Mouse (Mus musculus) liver, embryonic 12.5 days (tissue): ENCODE data around the gene Heatr9. TPM values are rescaled to one million over a fixed set of nuclear protein-coding genes. Genes with fewer than 3 reads are reported as not detected.

ENCODE experiments used
- ATAC-seq: fragments of 200-750 bp; cut with Nextera tagmentation; 2 replicates; pipeline ENCODE4 v1.8.0; 2017; ENCODE audit warnings: moderate number of reproducible peaks, mild to moderate bottlenecking, moderate library complexity
- H3K27ac ChIP-seq: fragments of 300-500 bp; sonication (generic); 2 replicates; pipeline ENCODE4 v1.5.1; 2016; ENCODE audit warnings: mild to moderate bottlenecking
- H3K27me3 ChIP-seq: fragments of 300-500 bp; sonication (generic); replicated peaks from 2 replicates; pipeline ENCODE4 v1.6.1; 2016; ENCODE audit warnings: mild to moderate bottlenecking, moderate library complexity
- H3K36me3 ChIP-seq: fragments of 300-500 bp; sonication (generic); 2 replicates; pipeline ENCODE4 v1.6.1; 2016; ENCODE audit warnings: mild to moderate bottlenecking, moderate library complexity
- H3K4me1 ChIP-seq: fragments of 300-500 bp; sonication (generic); 2 replicates; pipeline ENCODE4 v1.6.1; 2016
- H3K4me2 ChIP-seq: fragments of 300-500 bp; sonication (generic); 2 replicates; pipeline ENCODE4 v1.6.1; 2016; ENCODE audit warnings: mild to moderate bottlenecking, moderate library complexity
- H3K4me3 ChIP-seq: fragments of 300-500 bp; sonication (generic); 2 replicates; pipeline ENCODE4 v1.5.1; 2016; ENCODE audit warnings: mild to moderate bottlenecking, moderate library complexity
- H3K9ac ChIP-seq: fragments of 300-500 bp; sonication (generic); 2 replicates; pipeline ENCODE4 v1.6.1; 2016; ENCODE audit warnings: mild to moderate bottlenecking, moderate library complexity
- H3K9me3 ChIP-seq: fragments of 300-500 bp; sonication (generic); replicated peaks from 2 replicates; pipeline ENCODE4 v1.6.1; 2016; ENCODE audit warnings: mild to moderate bottlenecking, moderate library complexity
- WGBS: fragments of 180-500 bp; shearing (Covaris S2); methylation state at CpG from one replicate; pipeline ENCODE4 v1.1.7; 2016; ENCODE audit not compliant: insufficient replicate concordance; 5-methylcytosine and 5-hydroxymethylcytosine counted together
- polyA plus RNA-seq: library from polyadenylated mRNA; unstranded; fragments of >200 nt; fragmentation: Nextera tagmentation; extraction: Ambion mirVana; gene quantifications from 2 replicates; pipeline ENCODE4 v1.2.1, GENCODE M21; 2016

The Heatr9 gene
- polyA plus RNA-seq, 1 experiment from 2014 or later = not detected

DNA sequence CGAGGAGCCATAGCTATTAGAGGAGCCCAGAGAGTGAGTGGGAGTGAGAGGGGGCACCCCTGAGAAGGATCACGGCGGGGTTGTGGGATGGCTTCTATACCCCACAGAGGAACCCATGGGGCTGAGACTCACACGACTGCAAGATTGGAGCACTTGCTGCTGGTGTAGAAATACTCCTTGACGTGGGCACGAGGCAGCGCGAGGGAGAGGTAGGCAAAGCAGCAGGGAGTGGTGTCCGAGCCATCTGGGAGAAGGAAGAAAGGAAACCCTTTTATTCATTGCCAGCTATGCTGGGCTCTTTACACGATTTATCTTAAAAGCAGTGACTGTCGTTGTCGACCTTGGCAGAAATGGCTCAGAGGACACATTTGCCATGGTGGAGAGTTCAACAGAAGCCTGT, 7.0 kb upstream of the Heatr9 start:
- Histone ChIP-seq H3K4me2 (no peak overlapping the region), H3K4me1 (no peaks in the 10 kb centered on the region), H3K9ac (no peak overlapping the region), H3K4me3 (no peak overlapping the region), H3K27me3 (no peaks in the 10 kb centered on the region), H3K9me3 (no peaks in the 10 kb centered on the region), H3K36me3 (no peaks in the 10 kb centered on the region), H3K27ac (no peak overlapping the region)
- ATAC-seq = no peak
- WGBS = 61% methylated on average over 12 of the region's 12 CpGs

GRCm38 (mm10) chr11:83518371-83518770, 3.6 kb downstream of the Heatr9 start:
- H3K9me3 ChIP-seq = no peaks in the 10 kb centered on the region
- no peak overlapping the region for H3K27ac ChIP-seq
- no peak overlapping the region for H3K9ac ChIP-seq
- no peaks in the 10 kb centered on the region for H3K27me3 ChIP-seq
- ATAC-seq = no peak
- WGBS = 57% methylated on average over 6 of the region's 6 CpGs
- no peaks in the 10 kb centered on the region for H3K4me1 ChIP-seq
- no peak overlapping the region for H3K4me2 ChIP-seq
- H3K4me3 ChIP-seq = no peak overlapping the region
- H3K36me3 ChIP-seq = no peaks in the 10 kb centered on the region

DNA sequence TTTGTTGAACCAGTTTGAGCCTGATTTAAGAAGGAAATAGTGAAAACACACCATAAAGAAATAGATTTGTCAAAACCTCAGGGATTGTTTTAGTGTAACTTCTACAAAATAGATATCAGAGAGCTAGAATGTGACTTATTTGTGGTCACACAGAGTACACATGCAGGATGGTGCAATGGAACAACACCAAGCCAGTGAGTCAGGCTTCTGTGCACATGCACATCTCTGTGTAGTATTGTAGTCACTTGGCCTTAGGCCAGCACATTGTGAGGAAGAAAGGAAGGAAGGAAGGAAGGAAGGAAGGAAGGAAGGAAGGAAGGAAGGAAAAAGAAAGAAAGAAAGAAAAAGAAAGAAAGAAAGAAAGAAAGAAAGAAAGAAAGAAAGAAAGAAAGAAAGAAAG, 4.8 kb downstream of the Heatr9 start:
- Histone ChIP-seq H3K27me3 (no peaks in the 10 kb centered on the region), H3K9ac (no peak overlapping the region)
- no peak for ATAC-seq

GRCm38 (mm10) chr11:83509521-83509920, 12.5 kb downstream of the Heatr9 start:
- H3K27ac ChIP-seq = no peak overlapping the region
- H3K4me3 ChIP-seq = no peak overlapping the region
- H3K36me3 ChIP-seq = peaks cover 33% of the 10 kb centered on the region
- no peaks in the 10 kb centered on the region for H3K27me3 ChIP-seq
- no peaks in the 10 kb centered on the region for H3K9me3 ChIP-seq
- H3K4me2 ChIP-seq = no peak overlapping the region
- ATAC-seq = no peak
- H3K4me1 ChIP-seq = no peaks in the 10 kb centered on the region
- no peak overlapping the region for H3K9ac ChIP-seq

More for the DNA sequence above, 4.8 kb downstream of the Heatr9 start:
- H3K27ac ChIP-seq = no peak overlapping the region
- no peak overlapping the region for H3K4me3 ChIP-seq
- no peaks in the 10 kb centered on the region for H3K4me1 ChIP-seq
- no peaks in the 10 kb centered on the region for H3K36me3 ChIP-seq
- no peaks in the 10 kb centered on the region for H3K9me3 ChIP-seq
- H3K4me2 ChIP-seq = no peak overlapping the region

DNA sequence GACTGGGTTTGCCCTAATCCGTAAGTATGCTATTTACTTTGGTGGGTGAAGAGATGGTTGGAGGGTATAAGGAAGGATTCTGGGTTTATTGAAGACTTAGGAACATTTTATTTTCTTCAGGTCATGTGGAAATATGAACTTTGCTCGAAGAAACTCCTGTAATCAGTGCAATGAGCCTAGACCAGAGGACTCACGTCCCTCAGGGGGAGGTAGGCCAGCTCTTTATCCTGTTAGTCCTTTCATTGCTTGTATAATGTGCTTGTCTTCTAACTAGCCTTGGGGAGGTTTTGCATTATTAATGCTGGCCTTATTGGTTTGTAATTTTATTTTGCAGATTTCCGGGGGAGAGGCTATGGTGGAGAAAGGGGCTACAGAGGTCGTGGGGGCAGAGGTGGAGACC, 17.7 kb downstream of the Heatr9 start:
- Histone ChIP-seq H3K4me3 (no peak overlapping the region), H3K36me3 (peaks cover 77% of the 10 kb centered on the region), H3K4me1 (no peaks in the 10 kb centered on the region), H3K27ac (no peak overlapping the region), H3K27me3 (no peaks in the 10 kb centered on the region), H3K9me3 (no peaks in the 10 kb centered on the region), H3K9ac (no peak overlapping the region), H3K4me2 (no peak overlapping the region)
- 88% methylated on average over 5 of the region's 5 CpGs for WGBS
- ATAC-seq = no peak

- Histone ChIP-seq H3K27me3 (no peaks in the 10 kb centered on the region), H3K4me2 (no peak overlapping the region), H3K4me1 (no peaks in the 10 kb centered on the region), H3K27ac (no peak overlapping the region), H3K4me3 (no peak overlapping the region), H3K9ac (no peak overlapping the region), H3K9me3 (no peaks in the 10 kb centered on the region), H3K36me3 (peaks cover 72% of the 10 kb centered on the region)
- no peak for ATAC-seq
- WGBS = 87% methylated on average over 2 of the region's 2 CpGs
These were observed 26.4 kb downstream of the Heatr9 start for GRCm38 (mm10) chr11:83495571-83495970.

DNA sequence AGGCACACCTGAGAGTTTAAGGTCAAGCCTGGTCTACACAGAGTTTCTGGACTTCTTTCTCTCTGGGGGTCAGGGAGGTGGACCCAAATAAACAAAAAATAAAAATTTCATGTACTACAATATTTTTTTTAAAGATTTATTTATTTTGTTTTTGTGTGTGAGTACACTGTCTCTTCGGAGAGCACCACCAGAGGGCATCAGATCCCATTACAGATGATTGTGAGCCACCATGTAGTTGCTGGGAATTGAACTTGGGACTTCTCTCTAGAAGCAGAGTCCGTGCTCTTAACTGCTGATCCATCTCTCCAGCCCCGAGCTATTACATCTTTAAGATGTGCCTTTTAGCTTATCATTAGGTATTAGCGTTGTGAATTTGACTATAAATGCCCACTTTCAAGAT, 30.5 kb downstream of the Heatr9 start:
- Histone ChIP-seq H3K4me2 (no peak overlapping the region), H3K9me3 (no peaks in the 10 kb centered on the region), H3K4me3 (no peak overlapping the region), H3K27ac (no peak overlapping the region), H3K27me3 (no peaks in the 10 kb centered on the region), H3K9ac (no peak overlapping the region), H3K4me1 (no peaks in the 10 kb centered on the region), H3K36me3 (peaks cover 68% of the 10 kb centered on the region)
- WGBS = 69% methylated on average over 4 of the region's 4 CpGs
- no peak for ATAC-seq

- H3K27me3 ChIP-seq = peaks cover 14% of the 10 kb centered on the region; the same call in 1 of the 2 replicates
- H3K36me3 ChIP-seq = peaks cover 26% of the 10 kb centered on the region
- H3K9me3 ChIP-seq = no peaks in the 10 kb centered on the region
- peak; percentile 68 for ATAC-seq
- peak overlapping the region; percentile 84 for H3K27ac ChIP-seq
- peak overlapping the region; percentile 95 for H3K9ac ChIP-seq
- H3K4me3 ChIP-seq = peak overlapping the region; percentile 95
- H3K4me2 ChIP-seq = peak overlapping the region; percentile 84
- peaks cover 33% of the 10 kb centered on the region for H3K4me1 ChIP-seq
- under 1% methylated on average over 45 of the region's 52 CpGs for WGBS
These were observed 48.5 kb downstream of the Heatr9 start for GRCm38 (mm10) chr11:83473235-83474016.

- peak; percentile 96 for ATAC-seq
- Histone ChIP-seq H3K27ac (peak within 1 kb of the TSS; percentile 84), H3K4me2 (peak within 1 kb of the TSS; percentile 84), H3K36me3 (peaks cover 19% of the 10 kb centered on the region), H3K9ac (peak within 1 kb of the TSS; percentile 95), H3K4me3 (peak within 1 kb of the TSS; percentile 95), H3K9me3 (no peaks in the 10 kb centered on the region), H3K27me3 (peaks cover 18% of the 10 kb centered on the region; the same call in 1 of the 2 replicates), H3K4me1 (peaks cover 29% of the 10 kb centered on the region)
- 1% methylated on average over 66 of the region's 66 CpGs for WGBS
These were observed 49.4 kb downstream of the Heatr9 start, which contains the start of gene Taf15 for GRCm38 (mm10) chr11:83472324-83473234. Gene Taf15, plus strand, starts transcription at chr11:83473086.

GRCm38 (mm10) chr11:83471766-83472165, 50.2 kb downstream of the Heatr9 start:
- WGBS = 72% methylated on average over 2 of the region's 2 CpGs
- peak overlapping the region; percentile 83 for H3K4me2 ChIP-seq
- no peak for ATAC-seq
- H3K36me3 ChIP-seq = peaks cover 15% of the 10 kb centered on the region
- peak overlapping the region; percentile 74 for H3K9ac ChIP-seq
- H3K27me3 ChIP-seq = peaks cover 26% of the 10 kb centered on the region
- H3K27ac ChIP-seq = peak overlapping the region; percentile 84
- H3K4me3 ChIP-seq = peak overlapping the region; percentile 95
- no peaks in the 10 kb centered on the region for H3K9me3 ChIP-seq
- H3K4me1 ChIP-seq = peaks cover 34% of the 10 kb centered on the region

GRCm38 (mm10) chr11:83468765-83469164, 53.2 kb downstream of the Heatr9 start:
- no peak overlapping the region for H3K4me2 ChIP-seq
- H3K27ac ChIP-seq = no peak overlapping the region
- no peaks in the 10 kb centered on the region for H3K36me3 ChIP-seq
- no peak for ATAC-seq
- H3K9me3 ChIP-seq = no peaks in the 10 kb centered on the region
- H3K9ac ChIP-seq = no peak overlapping the region
- peaks cover 56% of the 10 kb centered on the region for H3K27me3 ChIP-seq
- H3K4me1 ChIP-seq = peaks cover 18% of the 10 kb centered on the region
- H3K4me3 ChIP-seq = no peak overlapping the region
- 80% methylated on average over 3 of the region's 3 CpGs for whole genome bisulfite sequencing

- H3K27ac ChIP-seq = no peak overlapping the region
- peaks cover 23% of the 10 kb centered on the region for H3K4me1 ChIP-seq
- H3K9ac ChIP-seq = no peak overlapping the region
- WGBS = 37% methylated on average over 11 of the region's 11 CpGs
- no peak for ATAC-seq
- H3K4me2 ChIP-seq = no peak overlapping the region
- no peaks in the 10 kb centered on the region for H3K36me3 ChIP-seq
- H3K27me3 ChIP-seq = peaks cover 72% of the 10 kb centered on the region
- no peak overlapping the region for H3K4me3 ChIP-seq
- H3K9me3 ChIP-seq = no peaks in the 10 kb centered on the region
These were observed 54.8 kb downstream of the Heatr9 start for GRCm38 (mm10) chr11:83467120-83467652.
